Mouse (Mus musculus) megakaryocyte-erythroid progenitor cell, adult 5-6 weeks (primary cell): ENCODE data around the gene Arhgap20. TPM values are rescaled to one million over a fixed set of nuclear protein-coding genes. Genes with fewer than 3 reads are reported as not detected.

ENCODE experiments used
- total RNA-seq, 2 experiments: library from RNA; stranded (forward) in 1 of 2; stranded (reverse) in 1 of 2; fragments of 200-1000, 215-1000 nt in 1 of 2; fragments of >200 nt in 1 of 2; fragmentation: Nextera tagmentation in 1 of 2; gene quantifications; 2 replicates each; pipeline ENCODE4 v1.2.3; 2014 to 2017

Arhgap20 gene
- total RNA-seq, 2 experiments from 2014 or later: not detected

Other genes starting within 250 kb of the Arhgap20 start
- 16.5 and 18.1 TPM in 2 replicates for gene Fdx1, start 198.2 kb downstream of the Arhgap20 start, total RNA-seq (2014; fragmentation: Nextera tagmentation)
- gene Fdx1, start 198.2 kb downstream of the Arhgap20 start, total RNA-seq (2017): 1.3 and 10.6 TPM in 2 replicates